ENCODE assay signal across 11 mouse cellular contexts in genomic region chr19:58829575-58829974, GRCm38 (mm10). TPM values are rescaled to one million over a fixed set of nuclear protein-coding genes. Genes with fewer than 3 reads are reported as not detected.
DNase-seq lines count a peak whose midpoint lies in the region; ATAC-seq lines count a peak whose summit lies in the region.
"Had no signal": no experiment of that assay in that cellular context is flagged by ENCODE, and none has a peak within 500 bp of the region (broad histone marks: within the 10 kb centered on the region; RNA-seq: fewer than 3 reads in every experiment).

No protein-coding gene starts in this region.

- no peak overlapping the region for H3K4me3 ChIP-seq in midbrain, embryonic 15.5 days

- no peak overlapping the region for H3K4me2 ChIP-seq in midbrain, embryonic 15.5 days
- H3K4me2 ChIP-seq: lung, embryonic 14.5 days had no signal

- peak overlapping the region; percentile 38; the same call in 1 of the 2 replicates for H3K27ac ChIP-seq in midbrain, embryonic 15.5 days

- no peak overlapping the region for H3K9ac ChIP-seq in midbrain, embryonic 15.5 days
- H3K9ac ChIP-seq: lung, embryonic 14.5 days had no signal

- peaks cover 7% of the 10 kb centered on the region; the same call in 1 of the 2 replicates for H3K36me3 ChIP-seq in midbrain, embryonic 15.5 days (replicated peaks)

- no peaks in the 10 kb centered on the region for H3K9me3 ChIP-seq in midbrain, embryonic 15.5 days

- WGBS in midbrain, embryonic 15.5 days: 41% methylated on average over 5 of the region's 5 CpGs

- H3K4me1 ChIP-seq in midbrain, embryonic 15.5 days: peaks cover 14% of the 10 kb centered on the region; the same call in 1 of the 2 replicates

- peak; percentile 38 for DNase-seq in gastrocnemius, postnatal 14 days
- DNase-seq in gastrocnemius, postnatal 4 days (ENCODE audit: low spot score in 2 of 2): no peak
- peak; percentile 48 to 58 for DNase-seq in cerebellum, adult 18-20 months
- peak; percentile 76 to 87 for DNase-seq in kidney, postnatal 36 days
- DNase-seq in adrenal gland, postnatal 36 days: no peak
- no peak for DNase-seq in adrenal gland, adult 2 months
- DNase-seq in gastrocnemius, adult 18-20 months (ENCODE audit: low spot score): no peak

- intact Hi-C loops in gastrocnemius, postnatal 14 days (cut with DNase I; ENCODE audit: low total_unique reads): no loop called here

- peak; percentile 49; the same call in 1 of the 2 replicates for ATAC-seq in midbrain, embryonic 15.5 days (replicated peaks)

- no peaks in the 10 kb centered on the region for H3K27me3 ChIP-seq in midbrain, embryonic 15.5 days (replicated peaks)

RNA-seq across cellular contexts. Expression of gene 1700019N19Rik, which starts 35.3 kb away (rescaled TPM):
- not detected for total RNA-seq in gastrocnemius, postnatal 14 days (2021)
- total RNA-seq in gastrocnemius, postnatal 4 days (2021): not detected
- not detected in 2 replicates for polyA plus RNA-seq in midbrain, embryonic 15.5 days (2015; fragmentation: Nextera tagmentation; extraction: Ambion mirVana)
- not detected for total RNA-seq in adrenal gland, postnatal 36 days (2021)
- total RNA-seq in adrenal gland, adult 2 months (2021): under 1 TPM in 1 of 2 experiments, not detected in 1; 0.31 TPM
- not detected in 2 replicates for polyA plus RNA-seq in adrenal gland, adult 2 months (2012; rRNA removed)
- total RNA-seq in gastrocnemius, adult 18-20 months (2021): not detected
- total RNA-seq: heart, adult 8-10 months had no signal
- polyA plus RNA-seq: lung, embryonic 14.5 days; spleen, adult 2 months had no signal

Comparison
In these comparisons a context has a peak if more than half of its experiments do, and no peak if none do; other contexts are left out.
1. DNase-seq: peak in gastrocnemius, postnatal 14 days (single experiment), cerebellum, adult 18-20 months (2 of 2) and kidney, postnatal 36 days (2 of 2); none in gastrocnemius, postnatal 4 days (0 of 2), adrenal gland, postnatal 36 days (0 of 2), adrenal gland, adult 2 months (single experiment) and gastrocnemius, adult 18-20 months (single experiment).